Mouse (Mus musculus): ENCODE results near the gene Lrrc29.

GRCm38 (mm10) chr8:105303874-105304273 lies 22.2 kb downstream of the Lrrc29 start:
- no peak for TF ChIP-seq CTCF (IDR thresholded peaks at IDR 0.05; ENCODE audit: low read depth, low read length)
- no peak for TF ChIP-seq POLR2A (IDR thresholded peaks at IDR 0.05; ENCODE audit: insufficient read depth, low read length)

All from ES-Bruce4 (cell line).